Mouse (Mus musculus) CH12.LX (cell line): ENCODE data around the gene Polr2g. TPM values are rescaled to one million over a fixed set of nuclear protein-coding genes. Genes with fewer than 3 reads are reported as not detected.

ENCODE experiments used
- DNase-seq: peaks from one replicate; pipeline ENCODE4 v3.0.0-alpha.2; 2013; ENCODE audit errors: extremely low read depth
- H3K27ac ChIP-seq: 2 replicates; pipeline ENCODE4 v1.5.1; 2012; ENCODE audit warnings: low read depth, mild to moderate bottlenecking, control low read depth, moderate library complexity; ENCODE audit not compliant: insufficient read depth
- H3K27me3 ChIP-seq: replicated peaks from 2 replicates; pipeline ENCODE3; 2012; ENCODE audit warnings: inconsistent platforms
- H3K36me3 ChIP-seq, 2 experiments: replicated peaks in 1 of 2; 2 replicates each; pipeline versions ENCODE3 to v1.6.1; 2012; ENCODE audit warnings: inconsistent platforms in 1 of 2, low read length in 1 of 2, mild to moderate bottlenecking in 1 of 2, mixed read lengths in 1 of 2, moderate library complexity in 1 of 2; ENCODE audit not compliant: control insufficient read depth in 1 of 2, insufficient read depth in 1 of 2
- H3K4me1 ChIP-seq, 2 experiments: 2 replicates each; pipeline ENCODE4 v1.6.1; 2012; ENCODE audit warnings: inconsistent platforms in 1 of 2, moderate library complexity in 1 of 2; ENCODE audit not compliant: insufficient read depth in 2 of 2, control insufficient read depth in 1 of 2
- H3K4me2 ChIP-seq: 2 replicates; pipeline ENCODE4 v1.6.1; 2012; ENCODE audit warnings: low read depth, mild to moderate bottlenecking, control low read depth; ENCODE audit not compliant: poor library complexity, insufficient read depth, severe bottlenecking
- H3K4me3 ChIP-seq, 3 experiments: fragments of 150-350 bp in 1 of 3; sonication (generic) in 1 of 3; replicated peaks in 1 of 3; 2 replicates each; pipeline versions ENCODE3 to v1.5.1; 2011 to 2012; ENCODE audit warnings: low read depth in 2 of 3, low read length in 2 of 3, mild to moderate bottlenecking in 2 of 3, moderate library complexity in 2 of 3, control low read depth in 1 of 3, improper control_type of control experiment in 1 of 3, inconsistent platforms in 1 of 3, mixed read lengths in 1 of 3; ENCODE audit not compliant: poor library complexity in 1 of 3
- H3K79me2 ChIP-seq: replicated peaks from 2 replicates; pipeline ENCODE4 v1.6.1; 2012; ENCODE audit warnings: mild to moderate bottlenecking, moderate library complexity; ENCODE audit not compliant: control insufficient read depth, poor library complexity, insufficient read depth, severe bottlenecking; ENCODE audit errors: extremely low read depth
- H3K9ac ChIP-seq: 2 replicates; pipeline ENCODE4 v1.6.1; 2012; ENCODE audit warnings: low read depth, mild to moderate bottlenecking, control low read depth, moderate library complexity; ENCODE audit not compliant: insufficient read depth
- H3K9me3 ChIP-seq: replicated peaks from 2 replicates; pipeline ENCODE3; 2012; ENCODE audit warnings: low read length, inconsistent platforms, mixed read lengths
- BHLHE40 ChIP-seq: IDR thresholded peaks from 2 replicates; pipeline ENCODE4 v1.6.1; 2011; ENCODE audit warnings: mild to moderate bottlenecking, low read depth, low read length, improper control_type of control experiment
- CHD2 ChIP-seq: IDR thresholded peaks from 2 replicates; pipeline ENCODE4 v1.6.1; 2011; ENCODE audit warnings: low read length, improper control_type of control experiment
- CTCF ChIP-seq, 2 experiments: IDR thresholded peaks in 1 of 2; conservative IDR thresholded peaks in 1 of 2; 2 replicates each; pipeline ENCODE4 v1.5.1; 2011 to 2012; ENCODE audit warnings: low read depth in 2 of 2, low read length in 2 of 2, improper control_type of control experiment in 1 of 2, inconsistent platforms in 1 of 2, mild to moderate bottlenecking in 1 of 2, moderate library complexity in 1 of 2
- E2F4 ChIP-seq: IDR thresholded peaks from 2 replicates; pipeline ENCODE4 v1.6.1; 2011; ENCODE audit warnings: low read depth, low read length, improper control_type of control experiment; ENCODE audit not compliant: insufficient replicate concordance
- EP300 ChIP-seq: IDR thresholded peaks from 2 replicates; pipeline ENCODE4 v1.6.1; 2011; ENCODE audit warnings: low read length, improper control_type of control experiment
- HCFC1 ChIP-seq: IDR thresholded peaks from 2 replicates; pipeline ENCODE4 v1.6.1; 2012; ENCODE audit warnings: low read depth, mild to moderate bottlenecking, inconsistent platforms, low read length, improper control_type of control experiment
- IRF4 ChIP-seq: IDR thresholded peaks from 2 replicates; pipeline ENCODE4 v1.6.1; 2014; ENCODE audit warnings: low read depth, mild to moderate bottlenecking, inconsistent platforms, low read length, improper control_type of control experiment
- JUN ChIP-seq: IDR thresholded peaks from 2 replicates; pipeline ENCODE4 v1.6.1; 2011; ENCODE audit warnings: low read depth, mild to moderate bottlenecking, low read length, improper control_type of control experiment, moderate library complexity; ENCODE audit not compliant: insufficient read depth
- KAT2A ChIP-seq: IDR thresholded peaks from 2 replicates; pipeline ENCODE4 v1.6.1; 2012; ENCODE audit warnings: low read length, improper control_type of control experiment, inconsistent platforms; ENCODE audit not compliant: insufficient replicate concordance
- MAFK ChIP-seq: IDR thresholded peaks from 2 replicates; pipeline ENCODE4 v1.6.1; 2011; ENCODE audit warnings: low read length, improper control_type of control experiment; ENCODE audit not compliant: insufficient replicate concordance
- MAX ChIP-seq: IDR thresholded peaks from 2 replicates; pipeline ENCODE4 v1.6.1; 2011; ENCODE audit warnings: low read length, improper control_type of control experiment
- MAZ ChIP-seq: IDR thresholded peaks from 2 replicates; pipeline ENCODE4 v1.6.1; 2012; ENCODE audit warnings: low read depth, mild to moderate bottlenecking, inconsistent platforms, low read length, improper control_type of control experiment, moderate library complexity
- MXI1 ChIP-seq: IDR thresholded peaks from 2 replicates; pipeline ENCODE4 v1.6.1; 2011; ENCODE audit warnings: mild to moderate bottlenecking, low read depth, low read length, improper control_type of control experiment
- MYC ChIP-seq: IDR thresholded peaks from 2 replicates; pipeline ENCODE4 v1.6.1; 2011; ENCODE audit warnings: low read depth, mild to moderate bottlenecking, improper control_type of control experiment, low read length
- NELFE ChIP-seq: IDR thresholded peaks from 2 replicates; pipeline ENCODE4 v1.6.1; 2011; ENCODE audit warnings: low read depth, low read length, improper control_type of control experiment
- NRF1 ChIP-seq: IDR thresholded peaks from 2 replicates; pipeline ENCODE4 v1.6.1; 2014; ENCODE audit warnings: low read depth, mild to moderate bottlenecking, inconsistent platforms, low read length, improper control_type of control experiment, moderate library complexity
- POLR2A ChIP-seq: IDR thresholded peaks from 2 replicates; pipeline ENCODE4 v1.6.1; 2011; ENCODE audit warnings: low read depth, mild to moderate bottlenecking, improper control_type of control experiment, low read length
- POLR2AphosphoS2 ChIP-seq: IDR thresholded peaks from 2 replicates; pipeline ENCODE4 v1.6.1; 2011; ENCODE audit warnings: low read depth, low read length, improper control_type of control experiment
- RAD21 ChIP-seq: IDR thresholded peaks from 2 replicates; pipeline ENCODE4 v1.6.1; 2011; ENCODE audit warnings: low read depth, mild to moderate bottlenecking, low read length, improper control_type of control experiment, moderate library complexity
- RCOR1 ChIP-seq: conservative IDR thresholded peaks from 2 replicates; pipeline ENCODE4 v1.6.1; 2012; ENCODE audit warnings: low read depth, mild to moderate bottlenecking, inconsistent platforms, low read length, improper control_type of control experiment
- SIN3A ChIP-seq: IDR thresholded peaks from 2 replicates; pipeline ENCODE4 v1.6.1; 2012; ENCODE audit warnings: low read length, improper control_type of control experiment, inconsistent platforms
- SMC3 ChIP-seq: IDR thresholded peaks from 2 replicates; pipeline ENCODE4 v1.6.1; 2011; ENCODE audit warnings: low read depth, low read length, improper control_type of control experiment
- TBP ChIP-seq: conservative IDR thresholded peaks from 2 replicates; pipeline ENCODE4 v1.6.1; 2011; ENCODE audit warnings: low read depth, low read length, improper control_type of control experiment
- TCF12 ChIP-seq: IDR thresholded peaks from 2 replicates; pipeline ENCODE4 v1.6.1; 2014; ENCODE audit warnings: low read depth, mild to moderate bottlenecking, inconsistent platforms, low read length, improper control_type of control experiment
- UBTF ChIP-seq: IDR thresholded peaks from 2 replicates; pipeline ENCODE4 v1.6.1; 2012; ENCODE audit warnings: low read depth, mild to moderate bottlenecking, inconsistent platforms, low read length, improper control_type of control experiment, moderate library complexity
- USF1 ChIP-seq: IDR thresholded peaks from 2 replicates; pipeline ENCODE4 v1.6.1; 2014; ENCODE audit warnings: low read depth, mild to moderate bottlenecking, inconsistent platforms, low read length, improper control_type of control experiment
- USF2 ChIP-seq: conservative IDR thresholded peaks from 2 replicates; pipeline ENCODE4 v1.6.1; 2011; ENCODE audit warnings: low read depth, low read length, improper control_type of control experiment
- ZC3H11A ChIP-seq: IDR thresholded peaks from 2 replicates; pipeline ENCODE4 v1.6.1; 2012; ENCODE audit warnings: low read depth, mild to moderate bottlenecking, inconsistent platforms, low read length, improper control_type of control experiment
- ZKSCAN1 ChIP-seq: IDR thresholded peaks from 2 replicates; pipeline ENCODE4 v1.6.1; 2012; ENCODE audit warnings: low read depth, inconsistent platforms, low read length, improper control_type of control experiment, borderline replicate concordance
- ZMIZ1 ChIP-seq: IDR thresholded peaks from 2 replicates; pipeline ENCODE4 v1.6.1; 2012; ENCODE audit warnings: low read depth, mild to moderate bottlenecking, inconsistent platforms, low read length, improper control_type of control experiment
- ZNF384 ChIP-seq: IDR thresholded peaks from 2 replicates; pipeline ENCODE4 v1.6.1; 2012; ENCODE audit warnings: low read depth, low read length, improper control_type of control experiment, inconsistent platforms
- dilution Hi-C: fragments of 300-500 bp; cut with MboI; formaldehyde crosslinking; loops from 2 replicates; pipeline ENCODE4 v1.14.3; 2020; ENCODE audit warnings: low sequenced_read_pairs; ENCODE audit not compliant: extremely low pct_unique_long_range_greater_than_20kb, extremely low pct_ligation_motif_present
- in situ Hi-C: fragments of 300-500 bp; cut with MboI; formaldehyde crosslinking; loops from 3 replicates; pipeline ENCODE4 v1.14.3; 2019; ENCODE audit warnings: low sequenced_read_pairs, low pct_ligation_motif_present, low pct_unique_long_range_greater_than_20kb, mixed read lengths
- polyA plus RNA-seq: library from polyadenylated mRNA; unstranded; fragments of >175 nt; gene quantifications from 2 replicates; pipeline ENCODE4 v1.2.1, GENCODE M21; 2012; ENCODE audit warnings: low read depth; ENCODE audit not compliant: insufficient read length
- total RNA-seq, 2 experiments: library from RNA; depleted of rRNA; stranded (reverse); fragments of 300-350 nt in 1 of 2; fragments of >200 nt in 1 of 2; gene quantifications; 2 replicates each; pipeline ENCODE4 v1.2.3; 2012 to 2014

The Polr2g gene
- total and polyA plus RNA-seq, 3 experiments, result 148 to 173 (median 157) TPM

- Histone ChIP-seq H3K4me1 (peaks cover 10 to 34% of the 10 kb centered on the region in 2 experiments), H3K9me3 (no peaks in the 10 kb centered on the region), H3K4me3 (no peak overlapping the region), H3K27ac (no peak overlapping the region), H3K27me3 (no peaks in the 10 kb centered on the region), H3K36me3 (peaks cover 38 to 57% of the 10 kb centered on the region in 2 experiments), H3K9ac (no peak overlapping the region), H3K79me2 (peaks cover 48% of the 10 kb centered on the region), H3K4me2 (no peak overlapping the region; the same call in 1 of the 2 replicates)
- dilution Hi-C loops (no loop called here), in situ Hi-C loops (no loop called here)
- TF ChIP-seq MAX (no peak), USF1 (no peak), CHD2 (no peak), RAD21 (peak; percentile 44), CTCF (conservative IDR thresholded peaks at IDR 0.05 in 1 of 2, IDR thresholded peaks at IDR 0.05 in 1 of 2; ENCODE audit: low read depth in 2 of 2, low read length in 2 of 2) (peak in 1 of 2 experiments; percentile 47; a peak in 2 of 4 replicates), SMC3 (peak; percentile 27; the same call in 1 of the 2 replicates)
- no peak for DNase-seq
Measured at GRCm38 (mm10) chr19:8815812-8816211, 17.4 kb upstream of the Polr2g start.

- dilution Hi-C loops, result no loop called here
- peak overlapping the region; percentile 72 for H3K4me2 ChIP-seq
- peak overlapping the region; percentile 19 to 38 (median 36) for H3K4me3 ChIP-seq
- no peaks in the 10 kb centered on the region for H3K27me3 ChIP-seq
- H3K36me3 ChIP-seq, result peaks cover 26 to 53% of the 10 kb centered on the region in 2 experiments
- H3K9ac ChIP-seq, result peak overlapping the region; percentile 57
- peak; percentile 78 for DNase-seq
- H3K4me1 ChIP-seq, result peaks cover 14 to 73% of the 10 kb centered on the region in 2 experiments
- peaks cover 8% of the 10 kb centered on the region; the same call in 1 of the 2 replicates for H3K79me2 ChIP-seq
- in situ Hi-C loops, result no loop called here
- H3K27ac ChIP-seq, result peak overlapping the region; percentile 97
- no peaks in the 10 kb centered on the region for H3K9me3 ChIP-seq
- TF ChIP-seq SIN3A, result peak; percentile 93
- no peak for TF ChIP-seq TBP
- no peak for TF ChIP-seq JUN
- no peak for TF ChIP-seq E2F4
- TF ChIP-seq CHD2, result 0 out of 2 replicates have a peak, but pooled peaks have one; percentile 15
- TF ChIP-seq TCF12, result peak; percentile 71; the same call in 1 of the 2 replicates
- TF ChIP-seq RAD21, result no peak
- TF ChIP-seq USF2, result no peak
- TF ChIP-seq USF1, result no peak
- TF ChIP-seq MAX, result peak; percentile 21; the same call in 1 of the 2 replicates
- no peak for TF ChIP-seq NRF1
- peak; percentile 39; the same call in 1 of the 2 replicates for TF ChIP-seq BHLHE40
- TF ChIP-seq POLR2A, result peak; percentile 47; the same call in 1 of the 2 replicates
- TF ChIP-seq MAZ, result no peak
- peak; percentile 46; the same call in 1 of the 2 replicates for TF ChIP-seq POLR2AphosphoS2
- TF ChIP-seq IRF4, result peak; percentile 88
- TF ChIP-seq MYC, result peak; percentile 29; the same call in 1 of the 2 replicates
- TF ChIP-seq UBTF, result no peak
- 0 out of 2 replicates have a peak, but pooled peaks have one; percentile 14 for TF ChIP-seq MXI1
- TF ChIP-seq KAT2A, result no peak
- TF ChIP-seq ZKSCAN1, result no peak
- TF ChIP-seq MAFK, result peak; percentile 63
- TF ChIP-seq RCOR1, result peak; percentile 52; the same call in 1 of the 2 replicates
- no peak; the same call in 1 of the 2 replicates for TF ChIP-seq SMC3
- peak; percentile 42; the same call in 1 of the 2 replicates for TF ChIP-seq HCFC1
- TF ChIP-seq ZMIZ1, result 0 out of 2 replicates have a peak, but pooled peaks have one; percentile 52
- TF ChIP-seq EP300, result peak; percentile 86
- TF ChIP-seq CTCF (conservative IDR thresholded peaks at IDR 0.05 in 1 of 2, IDR thresholded peaks at IDR 0.05 in 1 of 2; ENCODE audit: low read depth in 2 of 2, low read length in 2 of 2), result no peak
- no peak for TF ChIP-seq ZC3H11A
- TF ChIP-seq NELFE, result no peak
- no peak for TF ChIP-seq ZNF384
Measured at GRCm38 (mm10) chr19:8806810-8807209, 8.4 kb upstream of the Polr2g start.
